Mouse (Mus musculus): ENCODE measurements around the gene Hhatl. TPM values are rescaled to one million over a fixed set of nuclear protein-coding genes. Genes with fewer than 3 reads are reported as not detected.

Hhatl gene
- total RNA-seq, 1 experiment: 0.09 TPM

DNA sequence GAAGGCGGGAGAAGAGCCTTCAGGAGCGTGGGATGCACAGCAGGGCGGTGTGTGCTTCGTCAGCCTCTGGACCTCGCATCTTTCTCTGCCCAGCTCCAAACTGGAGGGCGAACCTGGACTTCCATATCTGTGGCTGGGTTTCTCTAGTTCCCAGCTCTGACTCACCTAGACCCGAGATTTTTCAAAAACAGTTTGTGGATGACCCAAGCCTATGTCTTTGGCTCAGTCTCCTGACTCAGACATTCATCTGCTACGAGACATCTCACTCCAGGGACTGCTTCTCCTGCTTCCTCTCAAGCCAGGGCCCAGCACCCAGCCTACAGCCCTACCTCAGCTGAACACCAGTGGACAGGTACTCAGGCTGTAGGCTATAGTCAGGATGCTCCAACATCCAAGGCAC, 7.0 kb downstream of the Hhatl start:
- Histone ChIP-seq H3K36me3 (ENCODE audit: control insufficient read depth, insufficient read depth, low read length, poor library complexity, severe bottlenecking) (no peaks in the 10 kb centered on the region), H3K4me1 (ENCODE audit: control insufficient read depth in 2 of 2, insufficient read depth in 2 of 2, low read length in 2 of 2, poor library complexity in 1 of 2) (no peaks in the 10 kb centered on the region; a peak in 1 of 4 replicates), H3K9me3 (ENCODE audit: control insufficient read depth, insufficient read depth, low read depth, low read length) (no peaks in the 10 kb centered on the region), H3K9ac (ENCODE audit: insufficient read depth, low read depth, low read length, poor library complexity, severe bottlenecking) (no peak overlapping the region), H3K27ac (ENCODE audit: insufficient read depth, low read depth, low read length, poor library complexity, severe bottlenecking) (no peak overlapping the region), H3K4me3 (ENCODE audit: insufficient read depth in 1 of 2, low read depth in 1 of 2, low read length in 2 of 2, poor library complexity in 1 of 2, severe bottlenecking in 1 of 2) (no peak overlapping the region)
- in situ Hi-C loops (cut with MboI; ENCODE audit: low sequenced_read_pairs in 2 of 2, unreplicated experiment in 2 of 2): no loop called here
- no peak for TF ChIP-seq ZC3H11A (IDR thresholded peaks at IDR 0.05; ENCODE audit: borderline replicate concordance, low read depth, low read length)
- no peak for TF ChIP-seq ZNF384 (IDR thresholded peaks at IDR 0.05; ENCODE audit: low read depth, low read length)
- TF ChIP-seq HCFC1 (IDR thresholded peaks at IDR 0.05; ENCODE audit: borderline replicate concordance, insufficient read depth, low read length): no peak
- TF ChIP-seq CHD2 (IDR thresholded peaks at IDR 0.05; ENCODE audit: low read depth, low read length): no peak
- no peak for TF ChIP-seq MAFK (IDR thresholded peaks at IDR 0.05; ENCODE audit: insufficient read depth, low read depth, low read length)
- DNase-seq (ENCODE audit: low read depth, low spot score): no peak

DNA sequence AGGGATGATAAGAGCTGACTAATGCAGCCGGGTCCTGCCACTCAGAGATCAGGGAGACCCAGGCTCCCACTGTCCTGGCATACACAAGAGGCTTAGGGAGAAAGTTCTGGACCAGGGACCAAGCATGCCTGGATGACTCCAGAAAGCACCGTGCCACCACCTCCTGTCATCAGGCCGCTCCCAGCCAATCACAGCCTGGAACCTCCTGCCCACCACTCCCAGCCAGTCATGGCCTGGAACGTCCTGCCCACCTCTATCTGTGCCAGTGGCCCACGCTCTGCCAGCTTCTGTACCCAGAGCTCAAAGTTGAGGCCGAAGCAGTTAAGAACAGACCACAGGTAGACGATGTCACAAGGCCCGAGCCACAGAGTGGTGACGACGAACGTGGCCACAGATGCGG, 7.5 kb downstream of the Hhatl start:
- no peak overlapping the region for H3K9ac ChIP-seq (ENCODE audit: insufficient read depth, low read depth, low read length, poor library complexity, severe bottlenecking)
- no peak overlapping the region for H3K4me3 ChIP-seq (ENCODE audit: insufficient read depth in 1 of 2, low read depth in 1 of 2, low read length in 2 of 2, poor library complexity in 1 of 2, severe bottlenecking in 1 of 2)
- no peaks in the 10 kb centered on the region for H3K9me3 ChIP-seq (ENCODE audit: control insufficient read depth, insufficient read depth, low read depth, low read length)
- no peak for DNase-seq (ENCODE audit: low read depth, low spot score)
- in situ Hi-C loops (cut with MboI; ENCODE audit: low sequenced_read_pairs in 2 of 2, unreplicated experiment in 2 of 2): no loop called here
- TF ChIP-seq MAFK (IDR thresholded peaks at IDR 0.05; ENCODE audit: insufficient read depth, low read depth, low read length) (no peak), ZNF384 (IDR thresholded peaks at IDR 0.05; ENCODE audit: low read depth, low read length) (no peak), HCFC1 (IDR thresholded peaks at IDR 0.05; ENCODE audit: borderline replicate concordance, insufficient read depth, low read length) (no peak), ZC3H11A (IDR thresholded peaks at IDR 0.05; ENCODE audit: borderline replicate concordance, low read depth, low read length) (no peak), CHD2 (IDR thresholded peaks at IDR 0.05; ENCODE audit: low read depth, low read length) (no peak)
- no peak overlapping the region for H3K27ac ChIP-seq (ENCODE audit: insufficient read depth, low read depth, low read length, poor library complexity, severe bottlenecking)
- H3K4me1 ChIP-seq (ENCODE audit: control insufficient read depth in 2 of 2, insufficient read depth in 2 of 2, low read length in 2 of 2, poor library complexity in 1 of 2): no peaks in the 10 kb centered on the region; a peak in 1 of 4 replicates
- H3K36me3 ChIP-seq (ENCODE audit: control insufficient read depth, insufficient read depth, low read length, poor library complexity, severe bottlenecking): no peaks in the 10 kb centered on the region

DNA sequence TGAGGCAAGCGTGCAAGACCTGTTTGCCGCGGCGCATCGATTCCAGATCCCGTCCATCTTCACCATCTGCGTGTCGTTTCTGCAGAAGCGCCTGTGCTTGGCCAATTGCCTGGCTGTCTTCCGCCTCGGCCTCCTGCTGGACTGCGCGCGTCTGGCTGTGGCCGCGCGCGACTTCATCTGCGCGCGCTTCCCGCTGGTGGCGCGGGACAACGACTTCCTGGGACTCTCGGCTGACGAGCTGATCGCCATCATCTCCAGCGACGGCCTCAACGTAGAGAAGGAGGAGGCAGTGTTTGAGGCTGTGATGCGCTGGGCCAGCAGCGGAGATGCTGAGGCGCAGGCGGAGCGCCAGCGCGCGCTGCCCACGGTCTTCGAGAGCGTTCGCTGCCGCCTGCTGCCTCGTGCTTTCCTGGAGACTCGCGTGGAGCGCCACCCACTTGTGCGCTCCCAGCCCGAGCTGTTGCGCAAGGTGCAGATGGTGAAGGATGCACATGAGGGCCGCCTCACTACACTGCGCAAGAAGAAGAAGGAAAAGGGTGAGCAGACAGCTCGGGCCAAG, 14.2 kb downstream of the Hhatl start:
- TF ChIP-seq ZNF384 (IDR thresholded peaks at IDR 0.05; ENCODE audit: low read depth, low read length) (no peak), CHD2 (IDR thresholded peaks at IDR 0.05; ENCODE audit: low read depth, low read length) (no peak), HCFC1 (IDR thresholded peaks at IDR 0.05; ENCODE audit: borderline replicate concordance, insufficient read depth, low read length) (no peak), ZC3H11A (IDR thresholded peaks at IDR 0.05; ENCODE audit: borderline replicate concordance, low read depth, low read length) (no peak), MAFK (IDR thresholded peaks at IDR 0.05; ENCODE audit: insufficient read depth, low read depth, low read length) (no peak)
- Histone ChIP-seq H3K9ac (ENCODE audit: insufficient read depth, low read depth, low read length, poor library complexity, severe bottlenecking) (peak overlapping the region; percentile 2; the same call in 1 of the 2 replicates), H3K4me3 (ENCODE audit: insufficient read depth in 1 of 2, low read depth in 1 of 2, low read length in 2 of 2, poor library complexity in 1 of 2, severe bottlenecking in 1 of 2) (peak overlapping the region; percentile 8 to 44; a peak in 2 of 4 replicates), H3K27ac (ENCODE audit: insufficient read depth, low read depth, low read length, poor library complexity, severe bottlenecking) (no peak overlapping the region), H3K36me3 (ENCODE audit: control insufficient read depth, insufficient read depth, low read length, poor library complexity, severe bottlenecking) (no peaks in the 10 kb centered on the region), H3K9me3 (ENCODE audit: control insufficient read depth, insufficient read depth, low read depth, low read length) (no peaks in the 10 kb centered on the region), H3K4me1 (ENCODE audit: control insufficient read depth in 2 of 2, insufficient read depth in 2 of 2, low read length in 2 of 2, poor library complexity in 1 of 2) (peaks cover 0 to 4% of the 10 kb centered on the region in 2 experiments; a peak in 1 of 4 replicates)
- DNase-seq (ENCODE audit: low read depth, low spot score): no peak
- in situ Hi-C loops (cut with MboI; ENCODE audit: low sequenced_read_pairs in 2 of 2, unreplicated experiment in 2 of 2): no loop called here

DNA sequence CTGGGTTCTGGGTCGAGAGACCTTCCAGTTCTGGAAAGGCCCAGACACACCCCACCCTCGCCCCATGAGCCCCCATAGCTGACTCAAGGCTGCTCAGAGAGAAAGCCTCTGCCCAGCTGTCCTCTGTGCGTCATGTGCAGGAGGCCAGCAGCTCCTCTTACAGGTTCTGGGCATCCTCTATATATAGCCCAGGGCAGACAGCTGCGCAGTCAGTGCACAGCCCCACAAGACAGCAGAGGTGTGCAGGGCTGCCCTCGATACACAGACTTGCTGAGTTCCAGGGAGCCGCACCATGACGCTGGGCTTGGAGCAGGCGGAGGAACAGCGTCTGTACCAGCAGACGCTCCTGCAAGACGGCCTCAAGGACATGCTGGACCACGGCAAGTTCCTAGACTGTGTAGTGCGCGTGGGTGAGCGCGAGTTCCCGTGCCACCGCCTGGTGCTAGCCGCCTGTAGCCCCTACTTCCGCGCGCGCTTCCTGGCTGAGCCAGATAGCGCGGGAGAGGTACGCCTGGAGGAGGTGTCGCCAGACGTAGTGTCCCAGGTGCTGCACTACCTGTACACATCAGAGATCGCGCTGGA, 14.7 kb downstream of the Hhatl start, which contains the start of gene Klhl40:
Gene Klhl40 (plus strand): TSS at position 124 of the 582 bp plus-strand sequence.
- H3K9ac ChIP-seq (ENCODE audit: insufficient read depth, low read depth, low read length, poor library complexity, severe bottlenecking): peak within 1 kb of the TSS; percentile 2; the same call in 1 of the 2 replicates
- TF ChIP-seq ZC3H11A (IDR thresholded peaks at IDR 0.05; ENCODE audit: borderline replicate concordance, low read depth, low read length) (no peak), ZNF384 (IDR thresholded peaks at IDR 0.05; ENCODE audit: low read depth, low read length) (no peak), MAFK (IDR thresholded peaks at IDR 0.05; ENCODE audit: insufficient read depth, low read depth, low read length) (no peak), CHD2 (IDR thresholded peaks at IDR 0.05; ENCODE audit: low read depth, low read length) (no peak)
- no peaks in the 10 kb centered on the region for H3K36me3 ChIP-seq (ENCODE audit: control insufficient read depth, insufficient read depth, low read length, poor library complexity, severe bottlenecking)
- H3K4me1 ChIP-seq (ENCODE audit: control insufficient read depth in 2 of 2, insufficient read depth in 2 of 2, low read length in 2 of 2, poor library complexity in 1 of 2): peaks cover 0 to 4% of the 10 kb centered on the region in 2 experiments; a peak in 1 of 4 replicates
- no peak for DNase-seq (ENCODE audit: low read depth, low spot score)
- H3K9me3 ChIP-seq (ENCODE audit: control insufficient read depth, insufficient read depth, low read depth, low read length): no peaks in the 10 kb centered on the region
- H3K27ac ChIP-seq (ENCODE audit: insufficient read depth, low read depth, low read length, poor library complexity, severe bottlenecking): no peak within 1 kb of the TSS
- in situ Hi-C loops (cut with MboI; ENCODE audit: low sequenced_read_pairs in 2 of 2, unreplicated experiment in 2 of 2): no loop called here
- peak within 1 kb of the TSS; percentile 8 to 44; a peak in 2 of 4 replicates for H3K4me3 ChIP-seq (ENCODE audit: insufficient read depth in 1 of 2, low read depth in 1 of 2, low read length in 2 of 2, poor library complexity in 1 of 2, severe bottlenecking in 1 of 2)
